Mouse (Mus musculus): ENCODE data around the gene Scaf4. TPM values are rescaled to one million over a fixed set of nuclear protein-coding genes. Genes with fewer than 3 reads are reported as not detected.
A peak's percentile ranks its signal among the peaks of the same experiment; 100 is the strongest.

Gene Scaf4
- polyA plus RNA-seq, 1 experiment from 2014 or later: 42.8 TPM

GRCm38 (mm10) chr16:90197337-90197973 is 86.8 kb downstream of the Scaf4 start:
- WGBS: 2% methylated on average over 22 of the region's 22 CpGs
- H3K9ac ChIP-seq: peak overlapping the region; percentile 39
- ATAC-seq (ENCODE audit: insufficient read depth): peak; percentile 95

GRCm38 (mm10) chr16:90196688-90197240 is 87.5 kb downstream of the Scaf4 start:
- ATAC-seq (ENCODE audit: insufficient read depth) (no peak; the same call in 1 of the 2 replicates), DNase-seq (no peak)
- Histone ChIP-seq H3K36me3 (ENCODE audit: insufficient read depth) (no peaks in the 10 kb centered on the region), H3K27ac (ENCODE audit: low read depth) (0 out of 2 replicates have a peak overlapping the region, but pooled peaks have one; percentile 36), H3K4me1 (ENCODE audit: insufficient read depth) (peaks cover 8% of the 10 kb centered on the region; the same call in 1 of the 2 replicates), H3K4me2 (peak overlapping the region; percentile 64), H3K9me3 (ENCODE audit: low read depth, low read length) (no peaks in the 10 kb centered on the region), H3K27me3 (ENCODE audit: insufficient read depth, low read length) (no peaks in the 10 kb centered on the region), H3K9ac (no peak overlapping the region), H3K4me3 (ENCODE audit: low read depth, low read length) (no peak overlapping the region; the same call in 1 of the 2 replicates)
- 57% methylated on average over 7 of the region's 7 CpGs for WGBS
- no peak for TF ChIP-seq CTCF (IDR thresholded peaks at IDR 0.05; ENCODE audit: low read depth)

More at GRCm38 (mm10) chr16:90197337-90197973, 86.8 kb downstream of the Scaf4 start:
- peaks cover 8% of the 10 kb centered on the region; the same call in 1 of the 2 replicates for H3K4me1 ChIP-seq (ENCODE audit: insufficient read depth)
- H3K27ac ChIP-seq (ENCODE audit: low read depth): peak overlapping the region; percentile 65
- DNase-seq: peak; percentile 87
- H3K9me3 ChIP-seq (ENCODE audit: low read depth, low read length): no peaks in the 10 kb centered on the region
- no peaks in the 10 kb centered on the region for H3K27me3 ChIP-seq (ENCODE audit: insufficient read depth, low read length)
- TF ChIP-seq CTCF (IDR thresholded peaks at IDR 0.05; ENCODE audit: low read depth): peak; percentile 78
- H3K4me3 ChIP-seq (ENCODE audit: low read depth, low read length): peak overlapping the region; percentile 35
- H3K36me3 ChIP-seq (ENCODE audit: insufficient read depth): no peaks in the 10 kb centered on the region
- H3K4me2 ChIP-seq: peak overlapping the region; percentile 64

GRCm38 (mm10) chr16:90193719-90194118 is 90.6 kb downstream of the Scaf4 start:
- Histone ChIP-seq H3K4me1 (ENCODE audit: insufficient read depth) (peaks cover 8% of the 10 kb centered on the region; the same call in 1 of the 2 replicates), H3K4me3 (ENCODE audit: low read depth, low read length) (no peak overlapping the region), H3K4me2 (no peak overlapping the region), H3K27me3 (ENCODE audit: insufficient read depth, low read length) (no peaks in the 10 kb centered on the region), H3K36me3 (ENCODE audit: insufficient read depth) (no peaks in the 10 kb centered on the region), H3K9me3 (ENCODE audit: low read depth, low read length) (no peaks in the 10 kb centered on the region), H3K27ac (ENCODE audit: low read depth) (no peak overlapping the region), H3K9ac (no peak overlapping the region)
- no peak for ATAC-seq (ENCODE audit: insufficient read depth)
- no peak for TF ChIP-seq CTCF (IDR thresholded peaks at IDR 0.05; ENCODE audit: low read depth)
- no peak for DNase-seq

GRCm38 (mm10) chr16:90191289-90191688 is 93.0 kb downstream of the Scaf4 start:
- TF ChIP-seq CTCF (IDR thresholded peaks at IDR 0.05; ENCODE audit: low read depth): no peak
- no peak overlapping the region for H3K9ac ChIP-seq
- H3K27me3 ChIP-seq (ENCODE audit: insufficient read depth, low read length): no peaks in the 10 kb centered on the region
- H3K27ac ChIP-seq (ENCODE audit: low read depth): no peak overlapping the region
- no peaks in the 10 kb centered on the region for H3K4me1 ChIP-seq (ENCODE audit: insufficient read depth)
- no peak overlapping the region for H3K4me2 ChIP-seq
- no peaks in the 10 kb centered on the region for H3K36me3 ChIP-seq (ENCODE audit: insufficient read depth)
- no peaks in the 10 kb centered on the region for H3K9me3 ChIP-seq (ENCODE audit: low read depth, low read length)
- no peak for DNase-seq
- 67% methylated on average over 6 of the region's 6 CpGs for WGBS
- no peak overlapping the region for H3K4me3 ChIP-seq (ENCODE audit: low read depth, low read length)
- ATAC-seq (ENCODE audit: insufficient read depth): no peak

- Histone ChIP-seq H3K9ac (no peak overlapping the region), H3K36me3 (ENCODE audit: insufficient read depth) (no peaks in the 10 kb centered on the region), H3K4me2 (0 out of 2 replicates have a peak overlapping the region, but pooled peaks have one; percentile 1), H3K9me3 (ENCODE audit: low read depth, low read length) (no peaks in the 10 kb centered on the region), H3K27ac (ENCODE audit: low read depth) (no peak overlapping the region), H3K27me3 (ENCODE audit: insufficient read depth, low read length) (no peaks in the 10 kb centered on the region), H3K4me3 (ENCODE audit: low read depth, low read length) (no peak overlapping the region), H3K4me1 (ENCODE audit: insufficient read depth) (no peaks in the 10 kb centered on the region)
- DNase-seq (peak; percentile 74), ATAC-seq (ENCODE audit: insufficient read depth) (peak; percentile 54; the same call in 1 of the 2 replicates)
- peak; percentile 57 for TF ChIP-seq CTCF (IDR thresholded peaks at IDR 0.05; ENCODE audit: low read depth)
- WGBS: 16% methylated on average over 13 of the region's 13 CpGs
Measured at GRCm38 (mm10) chr16:90187453-90187852, 96.8 kb downstream of the Scaf4 start.

- TF ChIP-seq CTCF (IDR thresholded peaks at IDR 0.05; ENCODE audit: low read depth): peak; percentile 93
- no peaks in the 10 kb centered on the region for H3K36me3 ChIP-seq (ENCODE audit: insufficient read depth)
- 48% methylated on average over 8 of the region's 8 CpGs for WGBS
- H3K27me3 ChIP-seq (ENCODE audit: insufficient read depth, low read length): no peaks in the 10 kb centered on the region
- no peak overlapping the region for H3K4me3 ChIP-seq (ENCODE audit: low read depth, low read length)
- H3K9ac ChIP-seq: no peak overlapping the region
- DNase-seq (peak; percentile 92), ATAC-seq (ENCODE audit: insufficient read depth) (peak; percentile 61)
- no peaks in the 10 kb centered on the region for H3K4me1 ChIP-seq (ENCODE audit: insufficient read depth)
- H3K4me2 ChIP-seq: no peak overlapping the region
- H3K9me3 ChIP-seq (ENCODE audit: low read depth, low read length): no peaks in the 10 kb centered on the region
- no peak overlapping the region for H3K27ac ChIP-seq (ENCODE audit: low read depth)
Measured at GRCm38 (mm10) chr16:90185928-90186588, 98.2 kb downstream of the Scaf4 start.

- Histone ChIP-seq H3K27me3 (ENCODE audit: insufficient read depth, low read length) (no peaks in the 10 kb centered on the region), H3K9me3 (ENCODE audit: low read depth, low read length) (no peaks in the 10 kb centered on the region), H3K4me1 (ENCODE audit: insufficient read depth) (no peaks in the 10 kb centered on the region), H3K36me3 (ENCODE audit: insufficient read depth) (no peaks in the 10 kb centered on the region), H3K4me3 (ENCODE audit: low read depth, low read length) (no peak overlapping the region), H3K9ac (no peak overlapping the region), H3K4me2 (no peak overlapping the region), H3K27ac (ENCODE audit: low read depth) (no peak overlapping the region)
- DNase-seq (no peak), ATAC-seq (ENCODE audit: insufficient read depth) (no peak)
- 70% methylated on average over 6 of the region's 6 CpGs for WGBS
- TF ChIP-seq CTCF (IDR thresholded peaks at IDR 0.05; ENCODE audit: low read depth): no peak
Measured at GRCm38 (mm10) chr16:90184135-90184534, 100.2 kb downstream of the Scaf4 start.
